Mouse (Mus musculus): ENCODE data around the gene Myo1d.

DNA sequence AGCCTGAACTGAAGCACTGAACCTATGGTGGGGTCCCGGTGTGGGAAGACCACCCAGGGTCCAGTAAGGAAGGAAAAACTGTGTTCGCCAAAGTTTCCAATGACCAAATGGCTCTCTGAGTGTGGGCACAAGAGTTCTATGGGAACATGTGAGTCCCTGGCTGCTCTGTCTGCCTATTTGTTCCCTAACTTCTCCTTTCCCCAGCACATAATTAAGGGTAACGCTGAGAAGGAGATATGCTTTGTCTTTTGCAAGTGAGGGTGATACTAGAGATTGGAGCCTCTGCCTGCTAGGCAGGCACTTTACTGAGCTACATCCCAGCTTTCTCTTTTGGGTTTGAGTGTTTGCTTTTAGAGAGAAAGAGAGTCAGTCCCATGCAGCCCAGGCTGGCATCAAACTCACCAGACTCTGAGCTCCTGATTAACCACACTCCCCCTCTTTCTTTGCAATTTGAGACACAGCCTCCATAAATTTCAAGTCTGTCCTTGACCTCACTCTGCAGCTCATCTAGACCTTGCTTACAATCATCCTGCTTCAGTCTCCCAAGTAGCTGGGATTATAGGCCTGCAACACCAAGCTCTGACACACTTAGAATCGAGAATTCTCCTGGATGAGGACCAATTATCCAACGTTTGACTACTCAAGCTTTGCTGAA lies 8.1 kb downstream of the Myo1d start:
- no peak for TF ChIP-seq CTCF (IDR thresholded peaks at IDR 0.05; ENCODE audit: extremely low read depth, insufficient read depth, low read length)
- no peak for TF ChIP-seq POLR2A (IDR thresholded peaks at IDR 0.05; ENCODE audit: extremely low read depth, insufficient read depth, low read length)
